Mouse (Mus musculus) brain, adult 2 months (tissue): ENCODE measurements at regions not wholly inside any gene's neighbourhood (a gene's known extent, or its start where the extent isn't known, plus 50 kb on each side); places are given as distances from the start of the nearest gene placed in this dataset.
A peak's percentile ranks its signal among the peaks of the same experiment; 100 is the strongest.

ENCODE experiments used
- DNase-seq: peaks from one replicate; pipeline ENCODE4 v3.0.0; 2011; ENCODE audit warnings: low read depth, low spot score

- DNase-seq: peak; percentile 51
These were observed 414.9 kb upstream of the C9orf72 start for GRCm38 (mm10) chr4:35640866-35641265.

GRCm38 (mm10) chr4:35606200-35606599 is 380.2 kb upstream of the C9orf72 start:
- peak; percentile 62 for DNase-seq

- no peak for DNase-seq
These were observed 352.1 kb upstream of the C9orf72 start for GRCm38 (mm10) chr4:35578086-35578485.

GRCm38 (mm10) chr4:35575179-35575974 is 349.4 kb upstream of the C9orf72 start:
- no peak for DNase-seq

GRCm38 (mm10) chr4:35571541-35572447 is 345.8 kb upstream of the C9orf72 start:
- peak; percentile 4 for DNase-seq

GRCm38 (mm10) chr4:35561303-35561702 is 335.3 kb upstream of the C9orf72 start:
- peak; percentile 9 for DNase-seq

- no peak for DNase-seq
These were observed 334.0 kb upstream of the C9orf72 start for GRCm38 (mm10) chr4:35560004-35560403.

- DNase-seq: no peak
These were observed 327.3 kb upstream of the C9orf72 start for GRCm38 (mm10) chr4:35553309-35553708.

- no peak for DNase-seq
These were observed 326.0 kb upstream of the C9orf72 start for GRCm38 (mm10) chr4:35551988-35552387.

- no peak for DNase-seq
These were observed 308.7 kb upstream of the C9orf72 start for GRCm38 (mm10) chr4:35534565-35535279.

- DNase-seq: no peak
These were observed 308.2 kb upstream of the C9orf72 start for GRCm38 (mm10) chr4:35534154-35534553.
